Mouse (Mus musculus): ENCODE measurements around the gene Gdf1. TPM values are rescaled to one million over a fixed set of nuclear protein-coding genes. Genes with fewer than 3 reads are reported as not detected.
A peak's percentile ranks its signal among the peaks of the same experiment; 100 is the strongest.

The Gdf1 gene
- total RNA-seq, 4 experiments from 2014 or later, result 0.70 to 1.6 (median 1.1) TPM

DNA sequence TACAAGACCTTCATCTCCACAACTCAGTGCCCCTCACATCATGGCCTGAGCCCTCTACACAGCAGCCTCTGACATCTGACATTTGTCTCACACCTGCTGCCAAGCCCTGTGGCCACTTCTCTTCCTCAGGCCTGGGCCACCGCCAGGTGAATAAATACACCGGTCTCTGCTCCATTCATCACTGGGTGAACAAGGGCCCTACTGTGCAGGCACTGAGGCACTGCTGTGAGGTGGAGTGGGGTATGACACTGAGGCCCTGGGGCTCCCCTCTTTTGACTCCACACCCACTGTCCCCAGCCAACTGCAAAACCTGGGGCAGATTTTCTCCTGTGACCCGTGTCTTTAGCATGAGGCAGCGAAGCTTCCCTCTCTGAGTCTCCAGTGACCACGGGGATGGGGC lies 37.0 kb downstream of the Gdf1 start:
- no peak for DNase-seq

DNA sequence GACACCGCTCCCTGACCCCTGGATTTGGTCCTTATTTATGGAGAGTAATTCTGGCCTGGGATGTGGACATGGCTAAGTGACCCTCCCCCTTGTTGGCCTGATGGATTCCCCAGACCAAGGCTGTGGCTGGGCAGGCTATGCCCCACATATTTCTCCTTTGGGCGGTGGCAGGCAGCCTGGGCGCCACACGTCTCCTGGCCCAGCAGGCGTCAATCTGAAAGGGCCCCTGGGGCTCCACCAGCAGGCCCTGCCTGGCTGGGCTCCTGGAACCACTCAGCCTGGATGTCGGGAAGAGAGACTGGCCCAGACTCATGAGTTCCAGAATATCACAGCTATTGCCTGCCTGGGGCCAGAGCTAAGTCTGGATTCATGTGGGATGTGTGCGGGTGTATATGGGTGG lies 40.9 kb downstream of the Gdf1 start:
- no peak for DNase-seq

DNA sequence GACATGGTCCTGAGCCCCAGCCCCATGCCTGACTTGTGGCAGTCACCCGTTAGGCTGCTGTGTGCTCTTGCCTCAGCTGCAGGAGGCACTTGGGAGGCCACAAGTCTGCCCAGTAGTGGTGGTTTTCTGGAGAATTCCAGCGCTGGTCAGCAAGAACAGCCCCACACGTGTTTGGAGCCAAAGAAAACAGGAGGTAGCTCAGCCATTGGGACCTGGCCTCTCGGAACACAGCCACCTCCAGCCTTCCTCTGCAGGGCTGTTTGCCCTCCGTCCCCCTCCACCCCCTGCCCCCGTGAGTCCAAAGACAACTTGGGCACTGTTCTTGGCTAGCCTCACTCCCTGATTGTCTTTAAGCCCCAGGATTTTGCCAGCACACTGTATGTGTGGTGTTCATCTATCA lies 42.3 kb downstream of the Gdf1 start:
- no peak for DNase-seq

DNA sequence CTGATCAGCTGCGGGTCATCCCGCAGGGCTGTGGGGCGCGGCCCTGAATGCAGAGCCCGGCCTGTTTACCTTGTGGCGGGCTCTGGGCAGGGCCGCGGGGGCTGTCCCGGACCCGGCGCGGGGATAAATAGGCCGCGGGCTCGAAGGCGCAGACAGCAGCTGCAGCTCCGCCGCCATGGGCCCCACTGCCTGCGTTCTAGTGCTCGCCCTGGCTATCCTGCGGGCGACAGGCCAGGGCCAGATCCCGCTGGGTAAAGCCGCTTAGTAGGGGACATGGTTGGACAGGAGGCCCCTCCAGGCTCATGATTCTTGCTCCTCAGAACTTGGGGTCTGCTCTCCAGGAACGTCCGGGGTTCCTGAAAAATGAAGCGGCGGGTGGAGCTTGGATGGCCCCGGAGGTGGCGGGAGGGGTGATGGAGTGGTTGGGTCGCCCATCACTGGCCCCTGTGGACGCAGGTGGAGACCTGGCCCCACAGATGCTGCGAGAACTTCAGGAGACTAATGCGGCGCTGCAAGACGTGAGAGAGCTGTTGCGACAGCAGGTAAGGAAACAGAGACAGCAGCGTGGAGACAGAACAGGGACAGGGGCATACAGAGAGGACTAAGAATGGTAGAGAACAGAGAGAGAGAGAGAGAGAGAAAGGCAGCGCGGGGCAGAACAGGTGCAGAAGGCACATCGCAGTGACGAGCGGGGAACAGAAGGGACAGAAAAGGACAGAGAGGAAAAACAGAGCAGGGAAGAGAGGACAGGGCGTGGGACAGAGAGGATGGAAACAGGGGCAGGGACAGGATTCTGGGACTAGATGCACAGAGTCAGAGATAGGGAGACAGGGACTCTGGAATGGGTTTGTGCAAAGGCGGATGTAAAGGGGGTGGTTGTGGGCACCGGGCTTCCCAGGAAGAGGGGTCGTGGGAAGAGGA lies 44.0 kb downstream of the Gdf1 start, which contains the start of gene Comp:
Comp (plus strand) TSS at position 162 of the 921 bp plus-strand sequence.
- no peak for DNase-seq

DNA sequence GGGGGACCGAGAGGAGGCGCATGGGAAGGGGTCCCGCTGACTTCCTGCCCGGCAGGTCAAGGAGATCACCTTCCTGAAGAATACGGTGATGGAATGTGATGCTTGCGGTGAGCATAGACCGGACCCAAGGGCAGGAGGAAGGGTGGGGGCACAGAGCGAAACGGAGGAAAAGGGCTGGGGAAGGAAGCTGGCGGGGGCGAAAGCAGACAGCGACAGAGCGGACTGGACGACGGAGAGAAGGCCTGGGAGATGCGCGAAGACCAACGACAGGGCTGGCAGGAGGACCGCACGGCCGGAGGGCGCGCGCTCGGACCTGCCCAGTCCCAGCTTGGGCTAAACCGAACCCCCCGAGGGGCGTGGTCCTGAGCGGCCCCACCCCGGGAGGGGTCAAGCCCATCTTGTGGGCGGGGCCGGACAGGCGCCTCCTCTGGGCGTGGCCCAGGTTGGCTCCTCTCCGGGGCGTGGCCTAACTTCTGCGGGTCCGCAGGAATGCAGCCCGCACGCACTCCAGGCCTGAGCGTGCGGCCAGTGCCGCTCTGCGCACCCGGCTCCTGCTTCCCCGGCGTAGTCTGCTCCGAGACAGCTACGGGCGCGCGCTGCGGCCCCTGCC lies 44.8 kb downstream of the Gdf1 start:
- peak; percentile 67 for DNase-seq

DNA sequence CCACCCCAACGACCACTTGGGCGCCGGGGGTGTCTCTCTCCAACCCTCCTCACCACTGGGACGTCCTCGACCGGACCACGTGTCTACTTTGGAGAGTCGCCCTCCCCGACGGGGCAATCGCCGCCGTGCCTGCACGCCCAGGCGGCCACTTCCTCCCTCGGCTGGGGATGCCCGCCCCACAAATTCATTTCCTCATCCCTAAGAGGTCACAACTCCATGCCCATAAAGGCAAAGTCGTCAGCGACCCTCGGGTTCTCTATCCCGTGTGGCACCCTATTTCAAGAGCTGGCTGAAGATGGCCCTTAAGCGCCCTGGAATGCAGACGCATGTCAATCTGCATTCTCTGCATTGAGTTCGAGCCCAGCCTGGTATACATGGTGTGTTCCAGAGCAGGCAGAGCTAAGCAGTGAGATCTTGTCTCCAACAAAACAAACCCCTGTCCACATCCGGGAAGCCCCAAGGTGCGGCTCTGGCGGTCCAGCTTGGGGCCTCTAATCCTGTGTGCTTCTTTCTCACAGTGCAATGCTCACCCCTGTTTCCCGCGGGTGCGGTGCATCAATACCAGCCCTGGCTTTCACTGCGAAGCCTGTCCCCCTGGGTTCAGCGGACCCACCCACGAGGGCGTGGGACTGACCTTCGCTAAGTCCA lies 45.7 kb downstream of the Gdf1 start:
- no peak for DNase-seq

DNA sequence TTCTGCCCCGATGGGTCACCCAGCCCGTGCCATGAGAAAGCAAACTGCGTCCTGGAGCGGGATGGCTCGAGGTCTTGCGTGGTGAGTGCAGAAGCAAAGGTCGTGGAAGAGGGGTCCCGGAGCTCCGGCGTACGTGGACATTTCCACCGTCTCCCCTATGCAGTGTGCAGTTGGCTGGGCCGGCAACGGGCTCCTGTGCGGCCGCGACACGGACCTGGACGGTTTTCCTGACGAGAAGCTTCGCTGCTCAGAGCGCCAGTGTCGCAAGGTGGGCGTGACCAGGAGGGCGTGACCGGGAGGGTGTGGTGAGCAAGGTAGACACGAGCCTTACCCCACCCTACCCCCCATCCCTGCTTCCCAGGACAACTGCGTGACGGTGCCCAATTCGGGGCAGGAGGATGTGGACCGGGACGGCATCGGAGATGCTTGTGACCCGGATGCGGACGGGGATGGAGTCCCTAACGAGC lies 46.7 kb downstream of the Gdf1 start:
- no peak for DNase-seq

DNA sequence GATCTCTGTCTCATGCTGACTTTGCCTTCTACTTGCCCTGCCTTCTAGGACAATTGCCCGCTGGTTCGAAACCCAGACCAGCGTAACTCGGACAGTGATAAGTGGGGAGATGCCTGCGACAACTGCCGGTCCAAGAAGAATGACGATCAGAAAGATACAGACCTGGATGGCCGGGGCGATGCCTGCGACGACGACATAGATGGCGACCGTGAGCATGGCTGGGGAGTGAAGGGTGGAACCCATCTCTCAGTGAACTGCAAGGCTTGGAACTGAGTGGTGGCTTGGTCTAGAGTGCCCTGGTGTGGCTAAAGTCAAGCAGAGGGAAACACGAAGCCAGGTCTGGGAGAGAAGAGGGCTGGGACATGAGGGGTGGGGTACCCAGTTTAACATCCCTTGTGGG lies 47.4 kb downstream of the Gdf1 start:
- DNase-seq, result no peak

DNA sequence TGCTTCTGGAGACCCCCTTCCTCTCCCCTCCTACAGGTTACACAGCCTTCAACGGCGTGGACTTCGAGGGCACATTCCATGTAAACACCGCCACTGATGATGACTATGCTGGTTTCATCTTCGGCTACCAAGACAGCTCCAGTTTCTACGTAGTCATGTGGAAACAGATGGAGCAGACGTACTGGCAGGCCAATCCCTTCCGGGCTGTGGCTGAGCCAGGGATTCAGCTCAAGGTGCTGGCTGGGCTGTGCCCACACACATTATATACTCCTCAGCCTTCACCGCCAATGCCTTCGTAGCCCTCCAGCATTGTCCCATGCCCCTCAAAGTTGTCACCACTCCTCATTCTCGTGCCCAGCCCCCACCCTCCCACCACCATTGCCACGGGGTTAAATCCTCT lies 50.5 kb downstream of the Gdf1 start:
- DNase-seq, result no peak

Other genes with a start within 250 kb of the Gdf1 start
- 1 to 10 TPM in 2 of 4 experiments, under 1 TPM in 2; 0.21 to 1.9 (median 0.92) TPM for gene Hapln4, start 246.4 kb upstream of the Gdf1 start, total RNA-seq (2022)
- 1 to 10 TPM in 1 of 4 experiments, under 1 TPM in 3; 0.20 to 1.5 (median 0.36) TPM for gene Ncan, start 208.9 kb upstream of the Gdf1 start, total RNA-seq (2022)
- gene Nr2c2ap, start 198.5 kb upstream of the Gdf1 start, total RNA-seq (2022), result 10 to 100 TPM; 24.5 to 26.7 (median 25.1) TPM
- gene Rfxank, start 190.7 kb upstream of the Gdf1 start, total RNA-seq (2022), result 10 to 100 TPM; 15.9 to 24.7 (median 21.9) TPM
- gene Borcs8, start 190.3 kb upstream of the Gdf1 start, total RNA-seq (2022), result 10 to 100 TPM; 49.9 to 65.3 (median 59.3) TPM
- 1 to 10 TPM in 2 of 4 experiments, under 1 TPM in 2; 0.70 to 1.4 (median 0.99) TPM for gene Mef2b, start 190.1 kb upstream of the Gdf1 start, total RNA-seq (2022)
- 10 to 100 TPM; 70.3 to 95.5 (median 90.6) TPM for gene Tmem161a, start 157.5 kb upstream of the Gdf1 start, total RNA-seq (2022)
- gene Slc25a42, start 117.5 kb upstream of the Gdf1 start, total RNA-seq (2022), result 10 to 100 TPM; 41.0 to 54.2 (median 43.1) TPM
- gene Sugp2, start 95.6 kb upstream of the Gdf1 start, total RNA-seq (2022), result 10 to 100 TPM; 34.6 to 65.6 (median 46.1) TPM
- gene Armc6, start 95.4 kb upstream of the Gdf1 start, total RNA-seq (2022), result 10 to 100 TPM; 13.3 to 19.3 (median 16.0) TPM
- gene Homer3, start 47.0 kb upstream of the Gdf1 start, total RNA-seq (2022), result 10 to 100 TPM; 18.7 to 38.9 (median 29.2) TPM
- gene Ddx49, start 27.3 kb upstream of the Gdf1 start, total RNA-seq (2022), result 10 to 100 TPM; 74.5 to 93.4 (median 86.3) TPM
- gene Cope, start 27.3 kb upstream of the Gdf1 start, total RNA-seq (2022), result 100 to 1,000 TPM; 190 to 236 (median 226) TPM
- gene Cers1, start 14.0 kb upstream of the Gdf1 start, total RNA-seq (2022), result 1 to 10 TPM; 2.8 to 5.3 (median 4.1) TPM
- gene Upf1, start 23.5 kb downstream of the Gdf1 start, total RNA-seq (2022), result 10 to 100 TPM; 64.2 to 82.6 (median 76.1) TPM
- gene Comp, start 43.7 kb downstream of the Gdf1 start, total RNA-seq (2022), result under 1 TPM in 3 of 4 experiments, not detected in 1; 0.17 to 0.61 (median 0.27) TPM
- gene Crtc1, start 109.8 kb downstream of the Gdf1 start, total RNA-seq (2022), result 10 to 100 TPM; 25.3 to 52.7 (median 36.5) TPM
- gene Klhl26, start 147.2 kb downstream of the Gdf1 start, total RNA-seq (2022), result 10 to 100 TPM; 27.3 to 35.8 (median 30.6) TPM
- gene Tmem59l, start 157.5 kb downstream of the Gdf1 start, total RNA-seq (2022), result 10 to 100 TPM; 27.2 to 44.6 (median 31.0) TPM
- 1 to 10 TPM in 1 of 4 experiments, under 1 TPM in 2, not detected in 1; 0.51 to 1.5 (median 0.59) TPM for gene Crlf1, start 163.3 kb downstream of the Gdf1 start, total RNA-seq (2022)
- 100 to 1,000 TPM; 126 to 165 (median 148) TPM for gene Rex1bd, start 176.9 kb downstream of the Gdf1 start, total RNA-seq (2022)
- gene Uba52, start 181.0 kb downstream of the Gdf1 start, total RNA-seq (2022), result 1,000 to 10,000 TPM; 1,217 to 1,378 (median 1,304) TPM
- 100 to 1,000 TPM; 352 to 405 (median 379) TPM for gene Fkbp8, start 197.9 kb downstream of the Gdf1 start, total RNA-seq (2022)
- 10 to 100 TPM; 77.1 to 86.6 (median 80.3) TPM for gene Kxd1, start 198.1 kb downstream of the Gdf1 start, total RNA-seq (2022)
- 10 to 100 TPM; 25.2 to 38.3 (median 30.3) TPM for gene Ell, start 209.6 kb downstream of the Gdf1 start, total RNA-seq (2022)